Mouse (Mus musculus): ENCODE data around the gene Lars2. TPM values are rescaled to one million over a fixed set of nuclear protein-coding genes. Genes with fewer than 3 reads are reported as not detected.

Gene Lars2
- total RNA-seq, 2 experiments from 2014 or later = 43.7 to 51.3 TPM

DNA sequence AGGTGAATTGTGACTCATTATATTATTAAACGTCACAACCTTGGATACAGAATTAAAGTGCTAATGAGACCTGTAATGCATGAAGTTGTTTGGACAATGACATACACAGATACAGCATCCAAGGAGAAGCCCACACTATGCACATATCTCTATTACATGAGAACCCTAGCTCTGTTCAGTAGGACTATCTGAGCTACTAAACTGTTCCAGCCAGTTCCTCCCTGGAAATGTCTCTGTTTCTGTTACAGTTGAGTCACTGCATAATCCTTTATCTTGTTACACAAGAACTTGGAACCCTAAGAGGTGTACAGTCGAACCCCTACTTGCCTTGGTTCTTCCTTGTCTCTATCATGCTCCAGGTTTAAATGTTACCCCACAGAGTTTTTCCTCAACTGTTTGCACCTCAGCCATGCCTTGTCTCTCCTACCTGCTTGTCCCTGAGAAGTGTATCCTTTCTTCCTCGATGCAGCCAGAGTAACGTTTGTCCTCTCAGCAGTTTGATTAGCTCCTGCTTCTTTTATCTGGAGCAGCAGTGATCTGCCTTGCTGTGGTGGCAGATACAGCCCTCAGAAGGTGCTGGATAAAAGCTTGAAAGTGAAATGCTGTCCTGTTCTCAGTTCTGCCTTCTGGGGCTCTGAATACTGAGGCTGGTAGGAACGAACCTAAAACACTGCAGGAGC lies 101.8 kb downstream of the Lars2 start:
- no peak for DNase-seq
- intact Hi-C loops (cut with DNase I) = no loop called here

DNA sequence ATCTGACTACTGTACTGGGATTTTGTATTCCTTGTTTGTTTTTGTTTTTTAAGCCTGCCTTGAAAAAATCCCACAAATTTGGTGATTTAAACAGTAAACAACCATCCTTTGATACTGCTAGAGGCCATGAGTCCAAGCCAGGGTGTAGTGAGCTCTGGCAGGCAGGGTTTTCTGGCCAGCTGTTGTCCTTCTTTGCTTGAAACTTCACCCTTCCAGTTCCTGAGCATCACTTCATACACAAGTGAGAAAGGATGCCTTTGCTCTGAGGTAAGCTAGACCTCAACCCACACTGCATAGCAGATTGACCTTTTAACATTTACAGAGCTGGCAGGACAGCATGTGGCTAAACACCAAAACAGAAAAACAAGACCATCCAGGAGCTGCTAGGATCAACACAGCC lies 102.4 kb downstream of the Lars2 start:
- intact Hi-C loops (cut with DNase I) = no loop called here
- no peak for DNase-seq

DNA sequence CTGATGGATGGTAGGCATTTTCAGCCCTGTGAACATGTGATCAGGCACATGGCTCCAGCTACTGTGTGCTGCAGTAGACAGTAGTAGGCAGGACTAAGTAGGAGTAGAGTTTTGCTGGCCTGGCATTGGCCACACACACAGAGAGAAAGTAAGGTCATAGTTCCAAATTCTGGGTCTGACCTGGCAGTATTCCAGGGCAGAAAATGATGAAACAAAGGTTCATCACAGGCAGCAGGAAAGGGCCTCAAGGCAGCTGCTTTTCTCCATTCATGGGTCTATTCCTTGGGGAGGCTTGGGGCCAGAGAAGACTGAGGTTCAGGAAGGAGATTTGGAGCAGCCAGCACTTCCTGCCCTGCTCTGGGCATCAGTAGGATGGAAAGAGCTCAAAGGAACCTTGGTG lies 106.7 kb downstream of the Lars2 start:
- DNase-seq = no peak
- intact Hi-C loops (cut with DNase I) = loop anchor here (2.0 kb wide), 1 partner anchor 19 kb away; no protein-coding TSS in a partner anchor

DNA sequence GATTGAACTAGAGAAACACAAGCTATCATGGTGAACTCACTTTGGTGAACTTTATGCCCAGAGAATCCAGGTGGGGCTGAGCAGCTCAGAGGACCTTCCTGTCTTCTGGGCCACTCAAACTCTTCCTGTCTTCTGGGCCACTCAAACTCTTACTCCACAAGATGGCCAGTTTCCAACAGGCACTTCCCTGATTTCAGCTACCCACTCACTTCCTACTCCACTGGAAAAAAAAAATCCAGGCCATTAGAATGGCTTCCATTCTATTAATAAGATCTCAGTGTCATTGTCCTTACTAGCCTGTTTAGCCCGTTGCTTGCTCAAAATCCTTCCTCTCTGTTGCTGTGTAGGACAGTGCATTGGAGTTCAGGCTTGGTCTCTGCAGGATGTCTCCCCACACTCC lies 108.8 kb downstream of the Lars2 start:
- no peak for DNase-seq
- intact Hi-C loops (cut with DNase I) = no loop called here

DNA sequence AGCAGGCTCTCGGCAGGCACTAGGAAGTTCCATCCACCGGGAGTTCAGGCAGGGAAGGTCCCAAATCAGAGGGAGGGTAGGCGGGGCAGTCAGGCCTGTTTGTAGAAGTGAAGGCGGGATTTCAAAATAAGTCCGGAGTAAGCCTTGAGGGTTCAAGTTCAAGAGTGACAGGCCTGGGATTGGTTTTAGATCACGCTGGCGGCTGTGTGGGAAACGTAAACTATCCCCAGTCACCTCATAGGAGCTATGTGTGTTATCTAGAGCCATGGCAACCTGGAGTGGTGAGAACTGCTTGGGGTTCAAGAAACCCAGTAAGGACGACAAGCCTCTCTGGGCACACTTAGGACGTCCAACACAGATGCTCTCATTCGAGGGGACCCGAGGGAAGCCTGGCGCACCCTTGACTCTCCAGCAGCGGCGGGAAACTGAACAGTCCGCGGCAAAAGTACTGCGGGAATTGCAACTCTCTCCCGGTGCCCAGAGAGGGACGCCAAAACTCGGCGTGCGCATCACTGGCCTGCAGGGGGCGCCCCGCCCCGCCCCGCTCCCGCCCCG lies 111.4 kb downstream of the Lars2 start:
- intact Hi-C loops (cut with DNase I) = loop anchor here (2.0 kb wide), 1 partner anchor 27 kb away; no protein-coding TSS in a partner anchor
- peak in 1 of 2 experiments; percentile 77 for DNase-seq

DNA sequence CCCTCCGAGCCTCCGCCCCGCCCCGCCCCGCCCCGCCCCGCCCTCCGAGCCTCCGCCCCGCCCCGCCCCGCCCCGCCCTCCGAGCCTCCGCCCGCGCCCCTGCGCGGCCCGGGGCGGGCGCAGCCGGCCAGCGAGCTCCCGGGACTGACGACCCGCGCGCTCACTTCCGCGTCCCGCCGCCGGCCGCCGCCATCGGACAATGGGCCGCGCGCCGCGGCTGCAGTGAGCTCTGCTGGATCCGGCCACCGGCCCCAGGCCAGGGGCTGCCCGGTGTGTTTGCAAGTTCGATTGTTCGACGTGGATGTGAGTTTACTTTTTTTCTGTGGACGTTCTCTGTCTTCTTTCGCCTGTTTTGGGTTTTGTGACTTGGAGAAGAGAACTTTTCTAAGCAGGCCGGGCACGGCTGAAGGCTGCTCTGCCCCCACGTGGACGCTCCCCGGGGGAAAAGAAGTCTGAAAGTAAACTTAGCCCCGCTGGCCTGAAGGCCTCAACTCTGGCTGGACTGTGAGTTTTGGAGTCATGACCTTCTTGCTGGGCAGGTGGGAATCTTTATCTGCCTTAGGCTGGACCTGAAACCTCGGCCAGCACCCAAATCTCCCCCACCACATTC lies 112.0 kb downstream of the Lars2 start, which contains the start of gene Limd1:
Limd1 (plus strand) TSS at position 121 of the 610 bp plus-strand sequence.
- intact Hi-C loops (cut with DNase I) = loop anchor here (2.0 kb wide), 1 partner anchor 26 kb away; no protein-coding TSS in a partner anchor
- peak; percentile 79 to 87 for DNase-seq

DNA sequence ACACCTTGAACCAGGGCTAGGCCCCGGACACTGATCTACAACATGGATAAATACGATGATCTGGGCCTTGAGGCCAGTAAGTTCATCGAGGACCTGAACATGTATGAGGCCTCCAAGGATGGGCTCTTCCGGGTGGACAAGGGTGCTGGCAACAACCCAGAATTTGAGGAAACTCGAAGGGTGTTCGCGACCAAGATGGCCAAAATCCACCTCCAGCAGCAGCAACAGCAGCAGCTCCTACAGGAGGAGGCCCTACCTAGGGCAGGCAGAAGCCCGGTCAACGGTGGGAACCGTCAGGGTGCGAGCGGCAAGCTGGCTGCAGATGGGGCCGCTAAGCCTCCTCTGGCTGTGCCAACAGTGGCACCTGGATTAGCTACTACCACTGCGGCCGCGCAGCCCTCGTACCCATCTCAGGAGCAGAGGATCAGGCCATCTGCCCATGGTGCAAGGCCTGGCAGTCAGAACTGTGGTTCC lies 112.5 kb downstream of the Lars2 start:
- intact Hi-C loops (cut with DNase I) = loop anchor here (2.0 kb wide), 1 partner anchor 26 kb away; no protein-coding TSS in a partner anchor
- peak in 1 of 2 experiments; percentile 35 for DNase-seq

DNA sequence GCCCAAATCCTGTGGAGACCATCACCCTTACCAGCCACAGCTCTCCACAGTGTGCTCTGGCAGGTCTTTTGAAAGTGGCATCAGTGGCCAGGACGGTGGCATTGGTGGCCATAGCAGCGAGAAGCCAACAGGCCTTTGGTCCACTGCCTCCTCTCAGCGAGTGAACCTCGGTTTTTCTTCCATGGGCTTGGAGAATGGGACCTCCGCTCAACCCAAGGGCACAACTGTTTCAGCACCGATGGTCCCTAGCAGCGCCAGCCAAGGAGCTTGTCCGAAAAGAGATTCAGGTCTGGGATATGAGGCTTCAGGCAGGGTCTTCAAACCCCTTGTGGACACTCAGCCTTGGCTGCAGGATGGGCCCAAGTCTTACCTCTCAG lies 113.1 kb downstream of the Lars2 start:
- intact Hi-C loops (cut with DNase I) = loop anchor here (2.0 kb wide), 1 partner anchor 25 kb away; no protein-coding TSS in a partner anchor
- no peak for DNase-seq

DNA sequence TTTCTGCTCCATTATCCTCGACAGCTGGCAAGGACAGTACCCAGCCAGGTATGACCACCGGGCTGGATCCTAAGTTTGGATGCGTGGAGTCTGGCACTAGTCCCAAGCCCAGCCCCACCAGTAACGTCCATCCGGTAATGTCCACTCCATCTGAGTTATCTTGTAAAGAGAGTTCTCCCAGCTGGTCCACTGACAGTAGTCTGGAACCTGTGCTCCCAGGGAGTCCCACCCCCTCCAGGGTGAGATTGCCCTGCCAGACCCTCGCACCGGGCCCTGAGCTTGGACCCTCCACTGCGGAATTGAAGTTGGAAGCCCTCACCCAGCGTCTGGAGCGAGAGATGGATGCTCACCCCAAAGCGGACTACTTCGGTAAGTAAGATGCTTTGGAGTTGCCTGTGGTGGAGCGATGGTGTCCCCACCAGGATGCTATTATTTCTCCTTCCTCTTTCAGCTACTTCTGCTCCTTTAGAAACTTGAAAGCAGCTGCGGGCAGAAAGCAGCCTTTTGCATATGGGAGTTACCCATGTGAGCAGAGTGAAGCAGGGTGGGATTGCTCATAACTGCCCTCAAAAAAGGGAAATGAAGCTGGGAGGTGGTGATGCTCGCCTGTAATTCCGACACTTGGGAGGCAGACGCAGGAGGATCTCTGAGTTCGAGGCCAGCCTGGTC lies 113.7 kb downstream of the Lars2 start:
- intact Hi-C loops (cut with DNase I) = no loop called here
- no peak for DNase-seq

DNA sequence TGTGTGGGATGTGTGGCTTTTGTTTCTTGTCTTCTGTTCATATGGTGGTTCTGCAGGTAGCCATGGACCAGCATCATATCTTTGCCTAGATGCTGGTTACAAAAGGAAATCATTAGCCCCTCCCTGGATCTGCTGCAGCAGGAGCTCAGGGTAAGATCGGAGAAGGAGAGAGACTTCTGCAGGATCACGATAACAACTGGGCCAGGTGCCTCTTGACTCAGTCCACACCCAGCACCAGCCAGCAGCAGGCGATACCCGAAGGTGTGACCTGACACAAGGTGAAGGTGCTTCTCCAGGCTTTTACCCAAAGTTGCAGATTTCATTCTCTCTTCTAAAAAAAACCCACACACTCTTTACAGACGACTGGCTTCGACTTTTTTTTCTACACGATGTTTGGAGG lies 114.4 kb downstream of the Lars2 start:
- DNase-seq = no peak
- intact Hi-C loops (cut with DNase I) = no loop called here

DNA sequence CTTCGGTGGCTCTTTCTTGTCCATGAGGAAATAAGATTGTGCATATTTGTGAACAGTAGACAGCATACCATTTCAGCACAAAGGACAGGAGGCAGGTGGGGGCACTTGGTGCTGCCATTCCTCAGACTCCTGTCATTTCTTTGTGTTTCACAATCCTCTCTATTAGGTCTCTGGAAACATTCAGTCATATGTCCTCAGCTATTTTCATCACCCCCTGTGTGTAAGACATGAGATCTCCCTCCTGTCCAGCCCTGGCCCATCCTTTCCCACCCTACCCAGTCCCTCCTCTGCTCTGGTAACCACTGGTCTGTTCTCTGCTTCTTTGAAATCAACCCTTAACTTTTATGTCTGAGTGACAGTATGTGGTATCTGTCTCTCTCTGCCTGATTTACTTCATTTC lies 116.9 kb downstream of the Lars2 start:
- no peak for DNase-seq
- intact Hi-C loops (cut with DNase I) = no loop called here

DNA sequence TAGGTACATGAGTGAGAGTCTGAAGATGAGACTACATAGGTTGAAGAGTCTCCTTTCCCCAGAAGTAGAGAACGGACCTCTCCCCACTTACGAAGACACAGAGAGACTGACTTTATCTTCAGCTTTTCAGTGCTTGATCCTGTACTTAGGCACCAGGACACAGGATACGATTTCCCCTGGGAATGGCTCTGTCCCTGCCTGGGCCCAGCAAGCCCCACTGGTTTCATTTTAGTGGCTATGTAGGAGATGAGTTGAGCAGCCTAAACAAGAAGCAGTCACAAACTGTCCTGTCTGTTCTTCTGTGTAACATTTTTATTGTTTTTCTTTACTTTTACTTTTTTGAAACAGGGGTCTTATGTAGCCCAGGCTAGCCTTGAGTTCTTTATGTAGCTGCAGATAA lies 118.1 kb downstream of the Lars2 start:
- intact Hi-C loops (cut with DNase I) = no loop called here
- DNase-seq = no peak

DNA sequence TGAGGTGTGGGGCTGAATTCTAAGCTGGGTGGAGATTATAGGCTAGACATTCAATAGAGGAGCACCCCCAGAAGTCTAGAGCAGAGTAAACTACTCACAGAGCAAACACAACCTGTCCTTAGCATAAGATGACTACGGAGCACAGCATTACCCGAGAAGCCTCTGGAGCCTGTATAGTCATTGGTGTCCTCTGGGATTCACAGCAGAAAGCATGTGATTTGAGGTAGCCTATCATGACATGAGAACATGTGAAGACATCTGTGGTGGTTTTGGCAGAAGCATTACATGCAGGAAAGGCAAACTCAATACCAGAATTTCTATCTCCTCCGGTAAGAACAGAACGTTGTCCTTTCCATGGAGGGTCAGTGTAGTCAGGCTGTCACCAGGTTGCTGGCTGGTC lies 118.8 kb downstream of the Lars2 start:
- DNase-seq = no peak
- intact Hi-C loops (cut with DNase I) = no loop called here

DNA sequence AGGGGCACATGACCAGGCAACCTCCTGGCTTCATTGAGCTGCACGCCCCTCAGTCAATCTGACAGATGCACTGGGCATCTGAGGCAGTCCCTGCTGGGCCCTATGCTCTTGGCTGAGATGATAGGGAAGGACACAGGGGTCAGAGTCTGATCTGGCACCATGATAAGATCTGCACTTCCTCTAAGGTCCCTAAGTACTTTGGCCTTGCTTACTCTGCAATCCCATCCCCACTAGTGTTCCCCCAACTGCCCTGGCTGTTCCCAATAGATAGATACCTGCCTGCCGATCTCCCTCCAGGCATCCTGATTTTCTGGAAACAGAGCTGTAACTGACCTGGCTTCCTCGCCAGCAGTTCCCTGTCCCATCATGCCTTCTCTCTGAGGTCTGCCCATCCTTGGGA lies 119.9 kb downstream of the Lars2 start:
- DNase-seq = no peak
- intact Hi-C loops (cut with DNase I) = no loop called here

DNA sequence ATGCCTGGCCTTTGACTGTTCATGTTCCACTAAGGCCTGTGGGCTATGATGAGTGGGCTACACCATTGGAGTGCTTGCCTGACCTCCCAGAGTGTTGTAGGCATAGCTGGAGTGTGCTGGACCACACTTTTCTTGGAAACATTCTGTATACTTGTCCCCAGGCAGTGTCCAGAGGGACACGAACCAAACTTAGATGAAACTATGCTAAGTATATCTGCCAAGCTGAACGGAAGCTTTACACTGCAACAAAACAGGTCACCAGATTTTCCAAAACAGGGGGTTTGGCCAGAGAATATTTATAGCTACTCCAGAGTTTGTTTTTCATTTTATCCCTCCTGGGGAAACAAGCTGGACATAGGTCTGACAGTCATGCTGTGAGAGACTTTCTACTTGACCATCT lies 122.3 kb downstream of the Lars2 start:
- no peak for DNase-seq
- intact Hi-C loops (cut with DNase I) = no loop called here

DNA sequence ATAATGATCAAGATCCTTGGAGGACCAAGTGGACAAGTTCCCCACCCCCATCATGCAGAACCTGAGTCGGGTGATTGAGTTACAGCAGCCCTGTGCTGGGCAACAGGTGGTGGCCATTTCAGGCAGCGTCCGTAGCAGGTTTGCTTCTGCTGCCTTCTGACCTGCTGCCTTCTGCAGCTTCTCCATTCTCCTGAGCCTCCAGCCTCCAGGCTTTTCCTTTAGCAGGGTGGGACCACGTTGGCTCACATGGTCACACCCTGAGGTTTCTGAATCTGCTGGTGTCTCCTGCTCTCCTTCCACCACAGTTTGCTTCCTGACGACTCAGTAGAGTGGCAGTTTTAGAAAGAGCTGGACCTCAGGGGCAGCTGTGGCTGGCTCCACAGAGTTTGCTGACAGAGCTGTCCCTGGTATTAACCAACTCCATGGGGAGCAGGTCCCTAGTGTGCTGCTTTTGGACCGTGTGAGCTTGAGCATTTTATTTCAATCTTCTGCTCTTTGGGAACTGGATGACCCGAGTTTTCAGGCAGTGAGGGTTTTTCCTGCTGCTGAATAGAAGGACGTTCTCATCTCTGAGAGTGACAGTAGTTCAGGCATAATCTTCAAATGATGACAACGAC lies 123.1 kb downstream of the Lars2 start:
- DNase-seq = no peak
- intact Hi-C loops (cut with DNase I) = no loop called here

DNA sequence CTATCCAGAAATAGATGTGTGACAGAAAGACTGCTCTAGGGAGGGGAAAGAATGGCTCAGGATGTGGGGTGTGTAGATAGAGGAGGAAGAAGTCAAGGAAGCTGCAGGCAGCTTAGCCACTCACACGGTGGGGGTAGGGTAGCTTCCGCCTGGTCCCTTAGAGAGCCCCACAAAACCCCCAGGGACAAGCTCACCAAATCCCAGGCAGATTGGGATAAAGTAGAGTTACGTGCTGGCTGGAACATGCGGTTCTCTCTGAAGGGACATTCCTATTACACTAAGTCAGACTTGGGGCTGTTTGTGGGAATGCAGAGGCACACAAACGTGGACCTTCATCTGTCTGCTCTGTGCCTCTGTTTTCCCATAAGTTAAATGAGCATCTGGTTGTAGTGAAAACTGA lies 124.2 kb downstream of the Lars2 start:
- DNase-seq = peak; percentile 55 to 59
- intact Hi-C loops (cut with DNase I) = no loop called here

DNA sequence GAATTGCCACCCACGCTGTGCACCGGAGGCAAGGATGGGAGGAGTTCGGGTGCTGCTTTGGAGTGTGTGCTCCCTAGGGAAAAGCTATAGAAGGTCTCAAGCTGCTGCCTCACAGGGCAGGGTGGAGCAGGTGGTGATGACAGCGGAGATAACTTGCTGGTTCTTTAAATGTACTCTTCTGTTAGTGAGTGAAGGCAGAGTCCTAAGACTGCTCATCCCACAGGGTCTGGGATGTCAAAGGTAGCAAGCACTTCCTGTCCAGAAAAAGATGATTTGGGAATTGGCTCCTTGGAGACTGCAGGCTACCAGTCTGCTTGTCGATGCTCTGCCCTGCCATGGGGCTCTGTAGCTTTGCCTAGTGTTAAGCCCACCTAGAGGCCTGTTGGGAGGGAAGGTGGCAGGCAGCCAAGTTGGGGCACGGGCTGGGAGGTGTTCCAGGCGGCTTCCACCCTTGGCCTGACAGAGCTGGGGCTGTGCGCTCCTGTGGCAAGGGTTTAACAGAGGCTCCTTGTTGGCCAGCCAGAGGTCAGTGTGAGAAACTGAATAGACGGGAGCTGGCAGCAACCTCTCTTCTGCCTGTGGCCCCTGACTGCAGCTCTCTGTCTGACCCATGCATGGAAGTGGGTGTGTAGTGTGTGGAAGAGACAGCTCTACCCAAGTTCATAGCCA lies 125.3 kb downstream of the Lars2 start:
- intact Hi-C loops (cut with DNase I) = no loop called here
- DNase-seq = peak; percentile 49 to 54

DNA sequence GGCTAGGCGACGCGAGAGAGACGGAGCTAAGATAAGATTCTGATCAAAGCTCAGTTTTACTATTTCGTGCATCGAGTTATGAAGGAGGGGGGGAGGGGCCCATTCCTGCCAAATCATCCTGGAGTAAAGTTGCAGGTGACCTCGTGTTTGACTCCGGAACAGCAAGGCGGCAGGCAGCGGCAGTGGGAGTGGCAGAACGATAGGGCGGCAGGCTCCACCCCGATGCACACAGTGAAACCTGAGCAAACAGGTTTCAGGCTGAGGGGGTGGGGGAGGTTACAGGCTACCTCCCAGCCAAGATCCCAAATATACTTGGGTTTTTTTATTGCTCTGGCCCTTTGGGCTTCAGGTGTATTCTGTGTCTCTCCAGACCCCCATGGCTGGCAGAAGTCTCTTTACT lies 129.9 kb downstream of the Lars2 start:
- intact Hi-C loops (cut with DNase I) = no loop called here

DNA sequence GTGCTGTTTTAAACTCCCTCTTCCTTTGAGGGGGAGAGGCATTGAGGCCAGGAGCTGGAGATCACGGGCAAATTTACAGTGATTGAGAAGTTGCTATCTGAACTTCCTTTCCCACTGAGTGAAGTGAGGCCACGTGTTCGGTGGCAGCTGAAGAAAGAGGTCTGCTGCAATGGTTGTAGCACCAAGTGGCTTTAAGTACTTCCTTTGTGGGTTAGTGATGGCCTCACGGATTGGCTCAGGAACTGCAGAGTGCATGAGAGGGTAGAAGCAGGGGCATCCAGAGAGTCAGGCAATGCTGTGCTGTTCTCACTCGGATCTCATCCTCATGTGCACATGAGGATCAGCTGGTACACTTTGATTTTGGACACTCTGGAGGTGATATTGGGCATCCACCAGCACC lies 131.2 kb downstream of the Lars2 start:
- no peak for DNase-seq
- intact Hi-C loops (cut with DNase I) = no loop called here

More for the DNA sequence above, 129.9 kb downstream of the Lars2 start:
- no peak for DNase-seq

All from heart, postnatal 14 days (tissue).